Mouse (Mus musculus) hindbrain, embryonic 10.5 days (tissue): ENCODE results near the gene Plaur. TPM values are rescaled to one million over a fixed set of nuclear protein-coding genes. Genes with fewer than 3 reads are reported as not detected.

ENCODE experiments used
- polyA plus RNA-seq: library from polyadenylated mRNA; unstranded; fragments of >200 nt; fragmentation: Nextera tagmentation; extraction: Ambion mirVana; gene quantifications from 2 replicates; pipeline ENCODE4 v1.2.1, GENCODE M21; 2016

Gene Plaur
- polyA plus RNA-seq, 1 experiment from 2014 or later = 1.9 TPM

Other genes with a start within 250 kb of the Plaur start
- gene Zfp109, start 224.9 kb upstream of the Plaur start, polyA plus RNA-seq = 4.9 and 5.8 TPM in 2 replicates
- 2.3 and 2.6 TPM in 2 replicates for gene Zfp108, start 207.7 kb upstream of the Plaur start, polyA plus RNA-seq
- gene Zfp93, start 192.1 kb upstream of the Plaur start, polyA plus RNA-seq = 6.0 TPM in 2 replicates
- gene Zfp61, start 161.3 kb upstream of the Plaur start, polyA plus RNA-seq = 35.4 and 40.3 TPM in 2 replicates
- 10.8 and 13.2 TPM in 2 replicates for gene Zfp94, start 145.8 kb upstream of the Plaur start, polyA plus RNA-seq
- gene Tescl, start 128.5 kb upstream of the Plaur start, polyA plus RNA-seq = 0.25 TPM in 1 of 2 replicates, not detected in the other
- gene Lypd5, start 113.3 kb upstream of the Plaur start, polyA plus RNA-seq = not detected in 2 replicates
- 3.9 and 4.2 TPM in 2 replicates for gene Kcnn4, start 92.2 kb upstream of the Plaur start, polyA plus RNA-seq
- gene Smg9, start 62.9 kb upstream of the Plaur start, polyA plus RNA-seq = 27.4 and 32.7 TPM in 2 replicates
- gene Irgc1, start 10.2 kb upstream of the Plaur start, polyA plus RNA-seq = not detected in 2 replicates
- 12.1 and 38.6 TPM in 2 replicates for gene Cadm4, start 19.5 kb downstream of the Plaur start, polyA plus RNA-seq
- 109 and 150 TPM in 2 replicates for gene Zfp428, start 44.5 kb downstream of the Plaur start, polyA plus RNA-seq
- gene AC161166.1, start 50.0 kb downstream of the Plaur start, polyA plus RNA-seq = 1.1 TPM in 2 replicates
- gene Irgq, start 68.2 kb downstream of the Plaur start, polyA plus RNA-seq = 10.7 and 14.9 TPM in 2 replicates
- 0.26 TPM in 1 of 2 replicates, not detected in the other for gene Pinlyp, start 83.6 kb downstream of the Plaur start, polyA plus RNA-seq
- gene Xrcc1, start 83.8 kb downstream of the Plaur start, polyA plus RNA-seq = 132 and 160 TPM in 2 replicates
- 22.2 and 23.2 TPM in 2 replicates for gene Ethe1, start 125.1 kb downstream of the Plaur start, polyA plus RNA-seq
- 2.0 and 3.2 TPM in 2 replicates for gene Zfp575, start 125.2 kb downstream of the Plaur start, polyA plus RNA-seq
- not detected in 2 replicates for gene Phldb3, start 148.3 kb downstream of the Plaur start, polyA plus RNA-seq
- 0.47 and 2.1 TPM in 2 replicates for gene Lypd3, start 174.1 kb downstream of the Plaur start, polyA plus RNA-seq
- gene Tex101, start 214.2 kb downstream of the Plaur start, polyA plus RNA-seq = not detected in 2 replicates
- not detected in 2 replicates for gene BC049730, start 246.8 kb downstream of the Plaur start, polyA plus RNA-seq